Mouse (Mus musculus): ENCODE data around the gene Ints4. TPM values are rescaled to one million over a fixed set of nuclear protein-coding genes. Genes with fewer than 3 reads are reported as not detected.

Ints4 gene
- total and polyA plus RNA-seq, 3 experiments, result 3.3 to 95.3 (median 39.6) TPM

DNA sequence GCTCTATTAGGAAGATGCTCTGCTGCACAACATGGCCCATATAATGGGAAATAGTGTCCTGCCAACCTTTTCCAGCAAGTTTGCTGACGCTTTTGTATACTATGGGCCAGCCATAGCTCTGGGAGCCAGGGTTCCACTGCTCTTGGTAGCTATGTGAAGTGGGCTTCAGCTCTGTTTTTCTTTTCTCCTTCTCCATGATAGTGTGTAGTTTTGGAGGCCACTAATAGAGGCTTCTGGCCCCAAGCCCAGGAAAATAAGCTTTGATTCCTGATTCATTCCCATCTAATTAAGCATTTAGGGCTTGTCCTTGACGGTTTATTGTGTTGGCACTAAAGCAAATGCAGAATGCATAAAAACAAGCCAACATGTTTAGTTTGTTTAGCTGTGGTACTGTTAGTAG is 39.2 kb downstream of the Ints4 start:
- Histone ChIP-seq H3K27me3 (ENCODE audit: insufficient read depth, low read length) (no peaks in the 10 kb centered on the region), H3K36me3 (replicated peaks) (peaks cover 76% of the 10 kb centered on the region), H3K9me3 (replicated peaks) (no peaks in the 10 kb centered on the region), H3K4me1 (ENCODE audit: insufficient read depth, low read depth, low read length) (no peaks in the 10 kb centered on the region), H3K4me3 (ENCODE audit: low read depth, low read length) (no peak overlapping the region)
- DNase-seq (ENCODE audit: low spot score) (no peak), ATAC-seq (ENCODE audit: extremely low read depth, insufficient number of reproducible peaks, low FRiP score, poor library complexity, severe bottlenecking) (no peak)
- no peak for TF ChIP-seq TAL1 (conservative IDR thresholded peaks at IDR 0.05; ENCODE audit: low read depth, low read length)

- H3K27me3 ChIP-seq (ENCODE audit: insufficient read depth, low read length), result no peaks in the 10 kb centered on the region
- TF ChIP-seq CTCF (IDR thresholded peaks at IDR 0.05; ENCODE audit: low read depth, low read length), result no peak
- TF ChIP-seq POLR2AphosphoS5 (IDR thresholded peaks at IDR 0.05; ENCODE audit: insufficient replicate concordance, low read depth, low read length), result no peak
- no peak for TF ChIP-seq TAL1 (conservative IDR thresholded peaks at IDR 0.05; ENCODE audit: low read depth, low read length)
- no peak for TF ChIP-seq GATA1 (IDR thresholded peaks at IDR 0.05; ENCODE audit: borderline replicate concordance, low read length)
- no peak for TF ChIP-seq GATA2 (IDR thresholded peaks at IDR 0.05; ENCODE audit: borderline replicate concordance, low read depth, low read length)
- H3K36me3 ChIP-seq (replicated peaks), result peaks cover 90% of the 10 kb centered on the region
- no peak overlapping the region for H3K4me3 ChIP-seq (ENCODE audit: low read depth, low read length)
- DNase-seq (ENCODE audit: low spot score) (no peak), ATAC-seq (ENCODE audit: extremely low read depth, insufficient number of reproducible peaks, low FRiP score, poor library complexity, severe bottlenecking) (no peak)
- no peaks in the 10 kb centered on the region for H3K9me3 ChIP-seq (replicated peaks)
- no peaks in the 10 kb centered on the region for H3K4me1 ChIP-seq (ENCODE audit: insufficient read depth, low read depth, low read length)
Measured at GRCm38 (mm10) chr7:97535531-97535930, 54.8 kb downstream of the Ints4 start.

- H3K4me3 ChIP-seq (ENCODE audit: low read depth, low read length), result no peak overlapping the region
- H3K9me3 ChIP-seq (replicated peaks), result no peaks in the 10 kb centered on the region
- peaks cover 94% of the 10 kb centered on the region for H3K36me3 ChIP-seq (replicated peaks)
- no peak for DNase-seq (ENCODE audit: low spot score)
- no peaks in the 10 kb centered on the region for H3K27me3 ChIP-seq (ENCODE audit: insufficient read depth, low read length)
- no peaks in the 10 kb centered on the region for H3K4me1 ChIP-seq (ENCODE audit: insufficient read depth, low read depth, low read length)
- no peak for ATAC-seq (ENCODE audit: extremely low read depth, insufficient number of reproducible peaks, low FRiP score, poor library complexity, severe bottlenecking)
- TF ChIP-seq GATA2 (IDR thresholded peaks at IDR 0.05; ENCODE audit: borderline replicate concordance, low read depth, low read length), result no peak
- TF ChIP-seq TAL1 (conservative IDR thresholded peaks at IDR 0.05; ENCODE audit: low read depth, low read length), result no peak
- TF ChIP-seq CTCF (IDR thresholded peaks at IDR 0.05; ENCODE audit: low read depth, low read length), result no peak
- TF ChIP-seq GATA1 (IDR thresholded peaks at IDR 0.05; ENCODE audit: borderline replicate concordance, low read length), result no peak
- no peak for TF ChIP-seq POLR2AphosphoS5 (IDR thresholded peaks at IDR 0.05; ENCODE audit: insufficient replicate concordance, low read depth, low read length)
Measured at GRCm38 (mm10) chr7:97536571-97536970, 55.8 kb downstream of the Ints4 start.

- H3K4me1 ChIP-seq (ENCODE audit: insufficient read depth, low read depth, low read length), result no peaks in the 10 kb centered on the region
- no peak for TF ChIP-seq TAL1 (conservative IDR thresholded peaks at IDR 0.05; ENCODE audit: low read depth, low read length)
- TF ChIP-seq GATA1 (IDR thresholded peaks at IDR 0.05; ENCODE audit: borderline replicate concordance, low read length), result no peak
- TF ChIP-seq CTCF (IDR thresholded peaks at IDR 0.05; ENCODE audit: low read depth, low read length), result no peak
- H3K27me3 ChIP-seq (ENCODE audit: insufficient read depth, low read length), result peaks cover 5% of the 10 kb centered on the region; the same call in 1 of the 2 replicates
- ATAC-seq (ENCODE audit: extremely low read depth, insufficient number of reproducible peaks, low FRiP score, poor library complexity, severe bottlenecking), result no peak
- no peak for DNase-seq (ENCODE audit: low spot score)
- H3K36me3 ChIP-seq (replicated peaks), result peaks cover 16% of the 10 kb centered on the region
- H3K4me3 ChIP-seq (ENCODE audit: low read depth, low read length), result no peak overlapping the region
- H3K9me3 ChIP-seq (replicated peaks), result no peaks in the 10 kb centered on the region
Measured at GRCm38 (mm10) chr7:97546462-97546861, 65.7 kb downstream of the Ints4 start.

GRCm38 (mm10) chr7:97549301-97549700 is 68.5 kb downstream of the Ints4 start:
- H3K9me3 ChIP-seq (replicated peaks), result no peaks in the 10 kb centered on the region
- no peaks in the 10 kb centered on the region for H3K4me1 ChIP-seq (ENCODE audit: insufficient read depth, low read depth, low read length)
- no peaks in the 10 kb centered on the region for H3K36me3 ChIP-seq (replicated peaks)
- DNase-seq (ENCODE audit: low spot score) (no peak), ATAC-seq (ENCODE audit: extremely low read depth, insufficient number of reproducible peaks, low FRiP score, poor library complexity, severe bottlenecking) (no peak)
- no peak for TF ChIP-seq GATA2 (IDR thresholded peaks at IDR 0.05; ENCODE audit: borderline replicate concordance, low read depth, low read length)
- no peak for TF ChIP-seq CTCF (IDR thresholded peaks at IDR 0.05; ENCODE audit: low read depth, low read length)
- TF ChIP-seq POLR2AphosphoS5 (IDR thresholded peaks at IDR 0.05; ENCODE audit: insufficient replicate concordance, low read depth, low read length), result no peak
- no peak for TF ChIP-seq TAL1 (conservative IDR thresholded peaks at IDR 0.05; ENCODE audit: low read depth, low read length)
- TF ChIP-seq GATA1 (IDR thresholded peaks at IDR 0.05; ENCODE audit: borderline replicate concordance, low read length), result no peak
- H3K27me3 ChIP-seq (ENCODE audit: insufficient read depth, low read length), result peaks cover 5% of the 10 kb centered on the region; the same call in 1 of the 2 replicates
- H3K4me3 ChIP-seq (ENCODE audit: low read depth, low read length), result no peak overlapping the region

DNA sequence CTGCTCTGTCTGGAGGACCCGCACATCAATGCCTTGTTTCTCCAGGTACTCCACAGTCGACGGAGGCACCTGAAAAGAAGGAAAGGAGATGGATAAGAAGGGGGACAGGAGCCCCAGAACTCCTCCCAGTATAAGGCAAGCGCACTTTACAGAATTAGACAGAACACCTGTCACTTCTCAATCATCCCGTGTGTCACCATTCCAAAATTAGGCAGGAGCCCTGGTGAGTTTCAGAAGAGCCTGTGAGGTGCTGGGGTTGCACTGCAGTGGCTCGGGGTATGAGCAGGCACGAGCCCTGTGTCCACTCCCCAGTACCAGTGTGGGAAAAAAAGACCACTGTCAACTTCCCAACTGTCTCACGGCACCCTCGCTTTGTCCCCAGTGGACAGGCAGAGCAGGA is 69.9 kb downstream of the Ints4 start:
- Histone ChIP-seq H3K4me3 (ENCODE audit: low read depth, low read length) (no peak overlapping the region), H3K9me3 (replicated peaks) (no peaks in the 10 kb centered on the region), H3K36me3 (replicated peaks) (no peaks in the 10 kb centered on the region), H3K4me1 (ENCODE audit: insufficient read depth, low read depth, low read length) (no peaks in the 10 kb centered on the region), H3K27me3 (ENCODE audit: insufficient read depth, low read length) (peaks cover 5% of the 10 kb centered on the region; the same call in 1 of the 2 replicates)
- no peak for TF ChIP-seq GATA1 (IDR thresholded peaks at IDR 0.05; ENCODE audit: borderline replicate concordance, low read length)
- TF ChIP-seq CTCF (IDR thresholded peaks at IDR 0.05; ENCODE audit: low read depth, low read length), result no peak
- TF ChIP-seq POLR2AphosphoS5 (IDR thresholded peaks at IDR 0.05; ENCODE audit: insufficient replicate concordance, low read depth, low read length), result no peak
- TF ChIP-seq GATA2 (IDR thresholded peaks at IDR 0.05; ENCODE audit: borderline replicate concordance, low read depth, low read length), result no peak
- no peak for TF ChIP-seq TAL1 (conservative IDR thresholded peaks at IDR 0.05; ENCODE audit: low read depth, low read length)
- ATAC-seq (ENCODE audit: extremely low read depth, insufficient number of reproducible peaks, low FRiP score, poor library complexity, severe bottlenecking), result no peak
- no peak for DNase-seq (ENCODE audit: low spot score)

DNA sequence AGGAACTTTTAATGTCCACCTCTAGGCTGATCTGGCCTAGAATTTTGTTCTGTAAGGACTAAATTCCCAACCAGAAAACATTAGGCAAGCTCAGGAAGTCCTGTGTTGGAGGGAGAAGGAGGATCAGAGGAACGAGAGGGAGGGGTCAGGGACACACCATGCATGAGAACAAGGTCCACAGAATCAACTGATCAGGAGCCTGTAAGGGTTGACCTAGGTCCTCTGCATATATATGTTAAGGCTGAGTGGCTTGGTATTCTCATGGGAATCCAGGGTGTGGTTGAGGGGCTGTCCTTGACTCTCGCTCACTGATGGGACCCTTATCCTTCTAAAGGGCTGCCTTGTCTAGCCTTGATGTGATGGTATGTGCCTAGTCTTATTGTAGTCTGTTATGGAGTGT is 82.8 kb downstream of the Ints4 start:
- Histone ChIP-seq H3K4me3 (ENCODE audit: low read depth, low read length) (no peak overlapping the region), H3K27me3 (ENCODE audit: insufficient read depth, low read length) (no peaks in the 10 kb centered on the region), H3K9me3 (replicated peaks) (no peaks in the 10 kb centered on the region), H3K36me3 (replicated peaks) (no peaks in the 10 kb centered on the region), H3K4me1 (ENCODE audit: insufficient read depth, low read depth, low read length) (no peaks in the 10 kb centered on the region)
- no peak for ATAC-seq (ENCODE audit: extremely low read depth, insufficient number of reproducible peaks, low FRiP score, poor library complexity, severe bottlenecking)
- TF ChIP-seq TAL1 (conservative IDR thresholded peaks at IDR 0.05; ENCODE audit: low read depth, low read length) (no peak), CTCF (IDR thresholded peaks at IDR 0.05; ENCODE audit: low read depth, low read length) (no peak), GATA1 (IDR thresholded peaks at IDR 0.05; ENCODE audit: borderline replicate concordance, low read length) (no peak), POLR2AphosphoS5 (IDR thresholded peaks at IDR 0.05; ENCODE audit: insufficient replicate concordance, low read depth, low read length) (no peak), GATA2 (IDR thresholded peaks at IDR 0.05; ENCODE audit: borderline replicate concordance, low read depth, low read length) (no peak)
- no peak for DNase-seq (ENCODE audit: low spot score)

All from G1E (cell line).